Mouse (Mus musculus): ENCODE results near the gene Akap13.

DNA sequence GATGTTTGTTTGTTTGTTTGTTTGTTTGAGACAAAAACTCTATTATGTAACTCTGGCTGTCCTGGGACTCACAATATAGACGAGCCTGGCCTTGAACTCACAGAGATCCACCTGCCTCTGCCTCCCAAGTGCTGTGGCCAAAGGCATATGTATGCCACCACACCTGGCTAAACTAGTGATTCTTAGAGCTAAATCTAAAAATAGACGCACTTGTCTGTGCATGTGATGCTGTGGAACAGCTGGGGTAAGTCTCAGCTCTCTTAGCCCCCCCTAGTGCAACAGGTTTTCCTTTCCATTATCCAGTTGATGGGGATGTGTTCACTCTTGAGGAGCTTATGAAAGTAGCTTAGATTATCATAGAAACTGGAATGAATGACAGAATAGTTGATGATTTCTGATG lies 22.7 kb downstream of the Akap13 start:
- no peak for TF ChIP-seq CTCF (IDR thresholded peaks at IDR 0.05; ENCODE audit: control insufficient read depth, insufficient read depth, low read length)
- TF ChIP-seq POLR2A (IDR thresholded peaks at IDR 0.05; ENCODE audit: borderline replicate concordance, control insufficient read depth, low read depth, low read length) = no peak

All from bone marrow, adult 2 months (tissue).